Mouse (Mus musculus): Measurements from ENCODE around the gene Gm21970. TPM values are rescaled to one million over a fixed set of nuclear protein-coding genes. Genes with fewer than 3 reads are reported as not detected.

Gm21970 gene
- polyA plus RNA-seq, 1 experiment from 2014 or later, result not detected

DNA sequence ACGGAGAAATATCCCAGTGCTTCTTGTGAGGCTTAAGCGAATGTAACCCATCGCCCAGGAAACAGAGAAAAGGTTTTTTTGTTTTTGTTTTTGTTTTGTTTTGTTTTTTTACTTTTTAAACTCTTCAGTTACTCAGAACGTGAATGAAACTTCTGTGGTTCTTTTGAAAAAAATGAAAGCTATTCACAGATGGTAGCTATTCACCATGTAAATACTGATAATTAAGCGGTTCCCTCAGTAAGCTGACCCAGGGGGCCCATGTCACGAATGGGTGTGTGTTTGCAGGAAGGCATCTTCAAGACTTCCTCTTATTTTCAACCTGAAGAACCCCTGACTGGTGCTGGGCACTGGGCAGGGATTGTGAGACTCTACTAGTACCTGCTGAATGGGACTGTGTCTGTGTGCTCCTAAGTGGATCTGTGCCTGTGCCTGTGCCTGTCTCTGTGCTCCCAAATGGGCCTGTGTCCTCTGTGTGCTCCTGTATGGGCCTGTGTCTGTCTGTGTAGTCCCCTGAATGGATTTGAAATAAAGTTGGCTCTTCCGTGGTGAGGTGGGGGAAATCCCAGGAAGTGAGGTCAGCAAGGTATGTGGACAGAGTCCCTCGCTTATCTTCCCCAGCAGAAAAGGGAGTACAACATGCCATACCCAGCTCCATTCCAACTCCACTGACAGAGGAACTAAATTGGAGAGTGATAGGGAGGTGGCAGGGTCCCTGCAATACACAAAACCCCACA is 55.4 kb downstream of the Gm21970 start:
- Histone ChIP-seq H3K9ac (replicated peaks) (no peak overlapping the region), H3K27me3 (no peaks in the 10 kb centered on the region), H3K4me1 (no peaks in the 10 kb centered on the region), H3K4me2 (replicated peaks) (no peak overlapping the region), H3K36me3 (no peaks in the 10 kb centered on the region), H3K9me3 (no peaks in the 10 kb centered on the region), H3K4me3 (no peak overlapping the region), H3K27ac (replicated peaks) (no peak overlapping the region)
- ATAC-seq (ENCODE audit: low FRiP score, low read depth), result no peak
- WGBS, result 80% methylated on average over 8 of the region's 8 CpGs

DNA sequence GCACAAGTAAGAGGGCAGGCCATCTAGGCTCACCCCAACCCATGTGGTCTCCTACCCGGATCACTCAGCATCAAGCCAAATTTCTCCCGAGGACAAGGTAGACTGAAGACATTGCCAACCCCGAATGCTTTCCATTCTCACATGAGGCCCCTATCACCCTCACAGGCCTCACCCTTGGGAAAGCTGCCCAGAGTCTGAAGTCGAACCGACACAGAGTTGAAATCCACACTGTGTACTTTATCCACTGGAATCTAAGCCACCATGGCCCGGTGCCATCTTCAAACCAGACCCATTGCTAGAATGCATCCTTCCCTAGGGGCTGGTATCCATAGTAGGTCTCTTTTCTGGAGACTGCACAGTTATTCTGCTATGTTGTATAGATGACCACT is 56.0 kb downstream of the Gm21970 start:
- H3K9ac ChIP-seq (replicated peaks), result no peak overlapping the region
- no peak for ATAC-seq (ENCODE audit: low FRiP score, low read depth)
- H3K4me1 ChIP-seq, result no peaks in the 10 kb centered on the region
- H3K4me3 ChIP-seq, result no peak overlapping the region
- WGBS, result 92% methylated on average over 6 of the region's 6 CpGs
- no peaks in the 10 kb centered on the region for H3K9me3 ChIP-seq
- H3K27me3 ChIP-seq, result no peaks in the 10 kb centered on the region
- no peaks in the 10 kb centered on the region for H3K36me3 ChIP-seq
- H3K27ac ChIP-seq (replicated peaks), result no peak overlapping the region
- no peak overlapping the region for H3K4me2 ChIP-seq (replicated peaks)

DNA sequence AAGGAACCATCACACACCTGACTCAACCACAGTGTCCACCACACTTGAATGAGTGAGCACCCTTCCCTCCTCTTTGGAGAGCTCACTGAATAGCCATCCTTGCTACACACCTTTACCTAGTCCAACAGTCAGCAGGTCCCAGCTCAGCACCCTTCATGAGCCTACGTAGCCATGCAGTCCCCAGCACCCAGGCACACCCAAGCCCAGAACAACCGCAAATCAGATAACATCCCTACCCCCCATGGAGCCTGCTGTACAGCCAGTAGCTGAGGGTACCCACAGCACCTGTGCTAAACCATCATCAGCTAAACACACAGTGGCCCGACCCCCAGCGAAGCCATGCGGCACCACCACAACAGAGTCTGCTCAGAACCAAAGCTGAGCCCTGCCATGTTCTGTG is 56.6 kb downstream of the Gm21970 start:
- WGBS, result 93% methylated on average over 5 of the region's 5 CpGs
- ATAC-seq (ENCODE audit: low FRiP score, low read depth), result no peak
- Histone ChIP-seq H3K27ac (replicated peaks) (no peak overlapping the region), H3K9me3 (no peaks in the 10 kb centered on the region), H3K4me3 (no peak overlapping the region), H3K36me3 (no peaks in the 10 kb centered on the region), H3K27me3 (no peaks in the 10 kb centered on the region), H3K4me1 (no peaks in the 10 kb centered on the region), H3K4me2 (replicated peaks) (no peak overlapping the region), H3K9ac (replicated peaks) (no peak overlapping the region)

DNA sequence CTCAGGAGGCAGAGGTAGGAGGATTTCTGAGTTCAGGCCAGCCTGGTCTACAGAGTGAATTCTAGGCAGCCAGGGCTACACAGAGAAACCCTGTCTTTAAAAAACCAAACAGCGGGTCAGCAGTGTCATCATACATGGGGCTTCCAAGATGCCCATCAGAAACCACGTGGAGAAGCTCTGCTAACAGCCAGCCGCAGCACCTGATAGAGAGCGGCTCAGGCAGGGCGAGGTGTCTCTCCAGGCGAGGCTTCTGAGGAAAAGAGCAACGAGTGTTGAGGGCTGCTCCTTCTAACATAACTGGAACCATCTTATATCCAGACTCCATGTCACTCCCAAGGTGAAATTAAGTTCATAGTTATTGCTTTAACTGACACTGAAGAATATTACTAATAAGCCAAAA is 57.4 kb downstream of the Gm21970 start:
- no peak for ATAC-seq (ENCODE audit: low FRiP score, low read depth)
- Histone ChIP-seq H3K27ac (replicated peaks) (no peak overlapping the region), H3K9ac (replicated peaks) (no peak overlapping the region), H3K4me1 (no peaks in the 10 kb centered on the region), H3K4me3 (no peak overlapping the region), H3K4me2 (replicated peaks) (no peak overlapping the region), H3K36me3 (no peaks in the 10 kb centered on the region), H3K27me3 (no peaks in the 10 kb centered on the region), H3K9me3 (no peaks in the 10 kb centered on the region)
- WGBS, result 80% methylated on average over 7 of the region's 7 CpGs

DNA sequence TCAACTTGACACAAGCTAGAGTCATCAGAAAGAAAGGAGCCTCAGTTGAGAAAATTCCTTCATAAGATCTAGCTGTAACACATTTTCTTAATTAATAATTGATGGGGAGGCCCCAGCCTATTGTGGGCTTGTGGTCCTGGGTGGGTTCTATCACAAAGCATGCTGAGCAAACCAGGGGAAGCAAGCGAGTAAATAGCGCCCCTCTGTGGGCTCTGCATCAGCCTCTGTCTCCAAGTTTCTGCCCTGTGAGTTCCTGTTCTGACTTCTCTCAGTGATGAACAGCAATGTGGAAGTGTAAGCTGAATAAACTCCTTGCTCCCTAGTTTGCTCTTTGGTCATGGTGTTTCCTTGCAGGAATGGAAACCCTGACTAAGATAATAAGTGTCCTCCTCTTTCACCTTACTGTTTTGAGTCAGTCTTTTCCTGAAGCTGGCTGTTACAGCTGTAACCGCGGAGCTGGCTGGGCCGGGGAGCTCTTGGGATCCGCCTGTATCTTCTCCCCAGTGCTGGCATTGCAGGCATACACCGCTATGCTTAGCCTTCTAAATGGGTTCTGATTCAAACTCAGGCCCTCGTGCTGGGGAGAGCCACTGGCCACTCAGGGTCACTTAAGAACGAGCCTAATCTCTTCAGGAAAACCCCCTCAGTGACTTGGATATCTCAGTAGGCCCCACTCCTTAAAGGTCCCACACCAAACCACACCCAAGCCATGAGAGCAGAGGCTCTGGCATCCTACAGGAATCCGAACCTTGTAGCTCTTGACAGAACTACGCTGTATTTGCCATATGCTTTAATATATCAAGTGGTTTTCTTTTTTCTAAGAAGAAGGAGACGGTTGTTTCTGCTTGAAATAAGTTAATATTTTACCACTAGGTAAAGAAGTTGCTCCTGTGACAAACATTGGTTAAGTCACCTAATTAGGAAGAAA is 58.9 kb downstream of the Gm21970 start:
- no peaks in the 10 kb centered on the region for H3K36me3 ChIP-seq
- no peaks in the 10 kb centered on the region for H3K4me1 ChIP-seq
- H3K9me3 ChIP-seq, result no peaks in the 10 kb centered on the region
- no peak overlapping the region for H3K9ac ChIP-seq (replicated peaks)
- H3K27ac ChIP-seq (replicated peaks), result no peak overlapping the region
- 86% methylated on average over 12 of the region's 12 CpGs for WGBS
- ATAC-seq (ENCODE audit: low FRiP score, low read depth), result no peak
- no peak overlapping the region for H3K4me2 ChIP-seq (replicated peaks)
- no peak overlapping the region for H3K4me3 ChIP-seq
- no peaks in the 10 kb centered on the region for H3K27me3 ChIP-seq

DNA sequence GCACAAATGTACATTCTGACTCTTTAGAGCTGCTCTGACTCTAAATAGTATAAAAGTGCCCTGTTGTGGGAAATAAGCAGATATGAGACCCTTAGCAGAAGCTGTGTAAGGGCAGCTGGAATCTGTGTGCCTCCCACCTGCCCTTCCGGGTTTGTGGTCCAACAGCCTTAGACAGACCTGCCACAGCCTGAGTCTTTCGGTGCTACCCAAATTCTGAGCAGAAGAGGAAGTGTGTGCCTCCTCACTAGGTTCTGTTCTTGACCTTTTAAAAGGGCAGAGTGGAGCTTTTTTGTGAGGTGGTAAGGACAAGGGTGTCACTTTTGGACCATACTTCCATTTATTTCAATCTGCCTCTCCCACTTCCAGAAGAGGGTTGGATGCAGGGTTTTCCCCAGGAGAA is 60.4 kb downstream of the Gm21970 start:
- H3K27me3 ChIP-seq, result no peaks in the 10 kb centered on the region
- H3K9ac ChIP-seq (replicated peaks), result no peak overlapping the region
- no peak for ATAC-seq (ENCODE audit: low FRiP score, low read depth)
- no peaks in the 10 kb centered on the region for H3K36me3 ChIP-seq
- no peaks in the 10 kb centered on the region for H3K4me1 ChIP-seq
- no peak overlapping the region for H3K27ac ChIP-seq (replicated peaks)
- 82% methylated on average over 2 of the region's 2 CpGs for WGBS
- no peaks in the 10 kb centered on the region for H3K9me3 ChIP-seq
- no peak overlapping the region for H3K4me2 ChIP-seq (replicated peaks)
- no peak overlapping the region for H3K4me3 ChIP-seq

DNA sequence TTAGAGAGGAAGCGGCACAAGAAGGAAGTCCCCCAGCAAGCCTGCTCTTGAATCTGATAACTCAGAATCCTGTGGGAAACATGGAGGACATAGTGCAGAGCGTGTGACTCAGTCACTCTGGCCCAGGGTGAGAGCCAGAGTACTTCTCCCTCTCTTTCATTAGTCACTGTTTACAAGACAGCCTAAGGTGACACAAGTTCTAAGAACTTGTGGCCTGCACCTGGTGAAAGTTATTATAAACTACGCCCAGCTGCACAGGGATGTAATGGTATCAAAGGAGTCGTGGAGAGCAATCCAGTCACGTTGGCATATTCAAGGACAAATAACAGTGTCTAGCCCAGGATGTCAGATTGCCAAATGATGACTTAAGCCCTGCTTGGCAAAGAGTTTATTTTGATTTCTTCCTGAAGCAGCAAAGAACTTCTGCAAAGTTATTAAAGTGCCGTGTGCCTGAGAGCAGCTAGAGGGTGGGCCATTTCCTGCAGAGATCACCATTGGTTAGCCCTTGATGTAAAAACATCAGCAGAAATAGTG is 60.9 kb downstream of the Gm21970 start:
- Histone ChIP-seq H3K4me1 (no peaks in the 10 kb centered on the region), H3K36me3 (no peaks in the 10 kb centered on the region), H3K9me3 (no peaks in the 10 kb centered on the region), H3K27me3 (no peaks in the 10 kb centered on the region), H3K4me3 (no peak overlapping the region), H3K9ac (replicated peaks) (no peak overlapping the region), H3K4me2 (replicated peaks) (no peak overlapping the region), H3K27ac (replicated peaks) (no peak overlapping the region)
- no peak for ATAC-seq (ENCODE audit: low FRiP score, low read depth)
- WGBS, result 75% methylated on average over 6 of the region's 6 CpGs

DNA sequence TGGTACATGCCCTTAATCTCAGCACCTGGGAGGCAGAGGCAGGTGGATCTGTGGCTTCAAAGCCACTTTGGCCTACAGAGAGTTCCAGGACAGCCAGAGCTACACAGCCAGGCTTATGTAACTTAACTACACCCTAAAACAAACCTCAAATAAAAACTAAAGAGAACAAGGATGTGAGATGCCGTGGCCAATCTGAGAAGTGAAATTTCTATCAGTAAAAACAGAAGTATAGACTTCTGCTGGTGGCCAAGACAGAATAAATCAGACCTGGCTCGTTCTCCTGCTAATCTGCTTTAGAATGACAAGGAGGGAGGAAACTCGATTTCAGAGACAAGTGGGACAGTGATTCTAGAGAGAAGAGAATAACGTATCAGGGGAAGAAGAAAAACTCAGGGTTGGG is 64.3 kb downstream of the Gm21970 start:
- no peaks in the 10 kb centered on the region for H3K9me3 ChIP-seq
- no peaks in the 10 kb centered on the region for H3K27me3 ChIP-seq
- H3K4me1 ChIP-seq, result 0 out of 2 replicates have a peak, but pooled peaks cover 5% of the 10 kb centered on the region
- no peak overlapping the region for H3K27ac ChIP-seq (replicated peaks)
- no peak overlapping the region for H3K4me2 ChIP-seq (replicated peaks)
- H3K4me3 ChIP-seq, result no peak overlapping the region
- no peaks in the 10 kb centered on the region for H3K36me3 ChIP-seq
- ATAC-seq (ENCODE audit: low FRiP score, low read depth), result no peak
- H3K9ac ChIP-seq (replicated peaks), result no peak overlapping the region
- 72% methylated on average over 4 of the region's 4 CpGs for WGBS

DNA sequence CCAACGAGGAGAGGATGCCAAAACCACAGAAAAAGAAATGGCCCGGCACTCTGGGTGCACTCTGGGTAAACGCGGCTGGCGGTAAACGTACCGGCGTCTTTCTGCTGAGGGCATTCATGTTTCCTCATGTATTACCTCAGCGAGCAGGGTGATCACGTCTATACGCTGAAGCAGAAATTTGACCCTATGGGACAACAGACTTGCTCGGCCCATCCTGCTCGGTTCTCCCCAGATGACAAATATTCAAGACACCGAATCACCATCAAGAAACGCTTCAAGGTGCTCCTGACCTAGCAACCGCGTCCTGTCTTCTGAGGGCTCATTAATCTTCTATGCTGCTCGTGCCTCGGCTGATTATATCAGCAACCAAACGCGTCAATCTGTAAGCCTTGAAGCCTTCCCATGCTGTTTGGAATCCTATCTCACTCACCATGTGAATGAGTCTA is 66.8 kb downstream of the Gm21970 start:
- no peak for ATAC-seq (ENCODE audit: low FRiP score, low read depth)
- no peaks in the 10 kb centered on the region for H3K9me3 ChIP-seq
- H3K27me3 ChIP-seq, result peaks cover 4% of the 10 kb centered on the region; the same call in 1 of the 2 replicates
- no peak overlapping the region for H3K27ac ChIP-seq (replicated peaks)
- no peak overlapping the region for H3K4me3 ChIP-seq
- no peak overlapping the region for H3K4me2 ChIP-seq (replicated peaks)
- H3K4me1 ChIP-seq, result 0 out of 2 replicates have a peak, but pooled peaks cover 5% of the 10 kb centered on the region
- WGBS, result 85% methylated on average over 21 of the region's 21 CpGs
- H3K36me3 ChIP-seq, result no peaks in the 10 kb centered on the region
- H3K9ac ChIP-seq (replicated peaks), result no peak overlapping the region

DNA sequence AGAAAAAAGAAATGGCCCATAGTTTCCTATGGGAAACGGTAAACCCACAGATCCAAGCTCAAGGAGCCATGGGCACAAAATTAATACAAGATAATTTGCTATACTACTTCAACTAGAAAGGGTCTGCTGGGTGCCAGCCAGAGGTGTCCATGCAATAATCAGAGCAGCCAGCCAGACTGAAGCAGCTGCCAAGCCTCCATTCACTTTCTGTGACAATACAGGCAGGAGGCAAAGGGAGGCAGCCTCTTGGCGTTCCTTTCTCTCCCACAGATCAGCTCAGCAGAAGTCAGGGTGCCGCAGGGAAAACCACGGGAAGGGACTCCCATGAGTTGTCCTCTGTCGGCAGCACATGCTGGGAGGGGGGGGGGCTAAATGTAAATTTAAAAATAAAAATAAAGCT is 67.5 kb downstream of the Gm21970 start:
- WGBS, result 46% methylated on average over 5 of the region's 5 CpGs
- Histone ChIP-seq H3K4me1 (0 out of 2 replicates have a peak, but pooled peaks cover 5% of the 10 kb centered on the region), H3K9ac (replicated peaks) (no peak overlapping the region), H3K9me3 (no peaks in the 10 kb centered on the region), H3K36me3 (no peaks in the 10 kb centered on the region), H3K4me2 (replicated peaks) (no peak overlapping the region), H3K27ac (replicated peaks) (no peak overlapping the region), H3K27me3 (peaks cover 4% of the 10 kb centered on the region; the same call in 1 of the 2 replicates), H3K4me3 (no peak overlapping the region)
- no peak for ATAC-seq (ENCODE audit: low FRiP score, low read depth)

DNA sequence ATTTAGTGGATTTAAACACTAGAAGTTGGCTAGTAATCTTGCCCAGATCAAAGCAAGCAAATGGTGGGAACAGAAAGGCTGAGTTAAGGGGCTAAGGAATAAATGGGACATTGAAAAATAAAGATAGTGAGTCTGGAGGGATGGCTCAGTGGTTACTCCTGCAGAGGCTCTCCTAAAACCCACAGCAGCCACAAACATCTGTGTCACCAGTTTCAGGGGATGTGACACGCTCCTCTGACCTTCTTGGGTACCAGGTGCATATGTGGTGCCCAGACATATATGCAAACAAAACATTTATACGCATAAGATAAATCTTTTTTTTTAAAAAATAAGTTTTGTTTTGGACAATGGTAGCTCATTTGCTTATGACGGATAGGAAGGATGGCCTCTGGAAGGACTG is 67.9 kb downstream of the Gm21970 start:
- H3K9ac ChIP-seq (replicated peaks), result no peak overlapping the region
- no peaks in the 10 kb centered on the region for H3K9me3 ChIP-seq
- no peak overlapping the region for H3K27ac ChIP-seq (replicated peaks)
- no peak overlapping the region for H3K4me3 ChIP-seq
- peaks cover 8% of the 10 kb centered on the region; the same call in 1 of the 2 replicates for H3K4me1 ChIP-seq
- H3K4me2 ChIP-seq (replicated peaks), result no peak overlapping the region
- ATAC-seq (ENCODE audit: low FRiP score, low read depth), result no peak
- H3K36me3 ChIP-seq, result no peaks in the 10 kb centered on the region
- WGBS, result 96% methylated on average over 3 of the region's 3 CpGs
- peaks cover 4% of the 10 kb centered on the region; the same call in 1 of the 2 replicates for H3K27me3 ChIP-seq

DNA sequence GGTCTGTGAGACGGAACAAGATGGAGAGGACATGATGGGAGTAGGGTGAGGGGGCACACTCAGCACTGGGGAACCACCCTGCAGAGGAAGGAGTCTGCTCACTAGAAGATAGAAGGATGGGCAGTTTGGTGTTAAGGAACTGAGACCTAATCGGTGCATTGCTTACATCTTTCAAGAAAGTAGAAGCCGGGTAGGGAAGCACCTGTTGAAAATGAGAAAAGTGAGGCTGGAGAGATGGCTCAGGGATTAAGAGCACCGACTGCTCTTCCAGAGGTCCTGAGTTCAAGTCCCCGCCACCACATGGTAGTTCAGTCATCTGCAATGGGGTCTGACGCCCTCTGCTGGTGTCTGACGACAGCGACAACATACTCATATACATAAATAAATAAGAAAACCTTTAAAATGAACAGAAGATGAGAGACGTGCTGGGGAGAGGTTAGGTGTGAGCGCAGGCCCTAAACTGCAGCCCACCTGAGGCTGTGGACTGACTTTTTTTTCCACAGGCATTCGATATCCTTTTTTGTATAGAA is 68.4 kb downstream of the Gm21970 start:
- 74% methylated on average over 11 of the region's 11 CpGs for WGBS
- H3K4me1 ChIP-seq, result peaks cover 8% of the 10 kb centered on the region; the same call in 1 of the 2 replicates
- no peak for ATAC-seq (ENCODE audit: low FRiP score, low read depth)

More for the DNA sequence above, 68.4 kb downstream of the Gm21970 start:
- no peaks in the 10 kb centered on the region for H3K36me3 ChIP-seq
- H3K9me3 ChIP-seq, result no peaks in the 10 kb centered on the region
- H3K4me2 ChIP-seq (replicated peaks), result no peak overlapping the region
- H3K4me3 ChIP-seq, result no peak overlapping the region
- peaks cover 4% of the 10 kb centered on the region; the same call in 1 of the 2 replicates for H3K27me3 ChIP-seq
- no peak overlapping the region for H3K9ac ChIP-seq (replicated peaks)
- H3K27ac ChIP-seq (replicated peaks), result no peak overlapping the region

Data from midbrain, embryonic 12.5 days (tissue).